Mouse (Mus musculus) embryonic stem cell, embryonic (primary cell): ENCODE data around the gene Dcp1b.

Source experiments
- CTCF ChIA-PET, 4 experiments: fragments of 300-600 bp in 2 of 4; fragments of 350-600 bp in 2 of 4; sonication (Branson Sonifier 250); formaldehyde crosslinking; loops; one replicate each; lab custom pipeline; 2022; ENCODE audit warnings: inconsistent platforms in 2 of 4; lab: Charles Lee
- POLR2A ChIA-PET, 4 experiments: fragments of 300-600 bp in 2 of 4; fragments of 350-600 bp in 2 of 4; sonication (Branson Sonifier 250); formaldehyde crosslinking; loops; one replicate each; lab custom pipeline; 2022; ENCODE audit warnings: antibody characterized with exemption in 4 of 4, inconsistent platforms in 1 of 4; lab: Charles Lee

Dcp1b gene

GRCm38 (mm10) chr6:119175078-119175853 lies at the start of gene Dcp1b:
Gene Dcp1b, plus strand, starts transcription at chr6:119175253.
- CTCF ChIA-PET: interaction anchor here (0.5 to 1.5 kb wide), 8 partner anchors 11 to 581 kb away, joined by 3 to 5 read pairs (median 4); no protein-coding TSS in a partner anchor
- POLR2A ChIA-PET: interaction anchor here (0.7 to 1.7 kb wide), 18 partner anchors 9 to 870 kb away, joined by 3 to 7 read pairs (median 3); no protein-coding TSS in a partner anchor

GRCm38 (mm10) chr6:119126991-119127390 lies 48.1 kb upstream of the Dcp1b start:
- CTCF ChIA-PET: no interaction called here
- POLR2A ChIA-PET: no interaction called here

- ChIA-PET CTCF (no interaction called here), POLR2A (interaction anchor here in 1 of 4 experiments (0.9 kb wide), 1 partner anchor 245 kb away, joined by 3 read pairs; no protein-coding TSS in a partner anchor)
Measured at GRCm38 (mm10) chr6:119128076-119128475, 47.0 kb upstream of the Dcp1b start.

GRCm38 (mm10) chr6:119128521-119128920 lies 46.5 kb upstream of the Dcp1b start:
- POLR2A ChIA-PET: interaction anchor here in 1 of 4 experiments (0.9 kb wide), 1 partner anchor 244 kb away, joined by 3 read pairs; no protein-coding TSS in a partner anchor
- CTCF ChIA-PET: no interaction called here

- ChIA-PET POLR2A (no interaction called here), CTCF (interaction anchor here in 2 of 4 experiments (0.7 to 1.2 kb wide), 2 partner anchors 218 to 219 kb away, joined by 4 read pairs; no protein-coding TSS in a partner anchor)
Measured at GRCm38 (mm10) chr6:119129664-119130063, 45.4 kb upstream of the Dcp1b start.

- ChIA-PET POLR2A (no interaction called here), CTCF (no interaction called here)
Measured at GRCm38 (mm10) chr6:119132111-119132735, 42.8 kb upstream of the Dcp1b start.

- POLR2A ChIA-PET: interaction anchor here in 1 of 4 experiments (0.7 kb wide), 1 partner anchor 20 kb away, joined by 3 read pairs; no protein-coding TSS in a partner anchor
- CTCF ChIA-PET: no interaction called here
Measured at GRCm38 (mm10) chr6:119132863-119133262, 42.2 kb upstream of the Dcp1b start.

- POLR2A ChIA-PET: no interaction called here
- CTCF ChIA-PET: no interaction called here
Measured at GRCm38 (mm10) chr6:119137768-119138167, 37.3 kb upstream of the Dcp1b start.

- POLR2A ChIA-PET: no interaction called here
- CTCF ChIA-PET: interaction anchor here in 2 of 4 experiments (0.6 to 0.8 kb wide), 2 partner anchors 187 to 305 kb away, joined by 4 to 5 read pairs; no protein-coding TSS in a partner anchor
Measured at GRCm38 (mm10) chr6:119139561-119139960, 35.5 kb upstream of the Dcp1b start.

GRCm38 (mm10) chr6:119145109-119145508 lies 29.9 kb upstream of the Dcp1b start:
- CTCF ChIA-PET: no interaction called here
- POLR2A ChIA-PET: interaction anchor here in 1 of 4 experiments (1.4 kb wide), 1 partner anchor 203 kb away, joined by 3 read pairs; no protein-coding TSS in a partner anchor

- CTCF ChIA-PET: no interaction called here
- POLR2A ChIA-PET: interaction anchor here in 1 of 4 experiments (0.5 kb wide), 1 partner anchor 229 kb away, joined by 4 read pairs; no protein-coding TSS in a partner anchor
Measured at GRCm38 (mm10) chr6:119165677-119166076, 9.4 kb upstream of the Dcp1b start.

- POLR2A ChIA-PET: interaction anchor here (0.7 to 1.7 kb wide), 20 partner anchors 9 to 869 kb away, joined by 3 to 7 read pairs (median 3); no protein-coding TSS in a partner anchor
- CTCF ChIA-PET: interaction anchor here (0.5 to 1.5 kb wide), 8 partner anchors 11 to 581 kb away, joined by 3 to 5 read pairs (median 4); no protein-coding TSS in a partner anchor
Measured at GRCm38 (mm10) chr6:119174307-119175074, 562 bp upstream of the Dcp1b start.

- ChIA-PET CTCF (interaction anchor here in 1 of 4 experiments (1.5 kb wide), 1 partner anchor 10 kb away, joined by 4 read pairs; no protein-coding TSS in a partner anchor), POLR2A (interaction anchor here in 2 of 4 experiments (1.2 to 1.7 kb wide), 2 partner anchors 18 to 23 kb away, joined by 4 to 7 read pairs; no protein-coding TSS in a partner anchor)
Measured at GRCm38 (mm10) chr6:119176103-119176502, 1.1 kb downstream of the Dcp1b start.

GRCm38 (mm10) chr6:119177101-119177500 lies 2.0 kb downstream of the Dcp1b start:
- CTCF ChIA-PET: no interaction called here
- POLR2A ChIA-PET: no interaction called here

- POLR2A ChIA-PET: interaction anchor here in 1 of 4 experiments (1.4 kb wide), 2 partner anchors 16 to 38 kb away, joined by 4 to 5 read pairs; partner anchors contain the start of gene Cacna1c
- CTCF ChIA-PET: interaction anchor here in 1 of 4 experiments (0.6 kb wide), 1 partner anchor 11 kb away, joined by 3 read pairs; no protein-coding TSS in a partner anchor
Measured at GRCm38 (mm10) chr6:119180188-119180587, 5.1 kb downstream of the Dcp1b start.

- CTCF ChIA-PET: no interaction called here
- POLR2A ChIA-PET: interaction anchor here in 1 of 4 experiments (2.5 kb wide), 1 partner anchor 11 kb away, joined by 9 read pairs; no protein-coding TSS in a partner anchor
Measured at GRCm38 (mm10) chr6:119182211-119182610, 7.2 kb downstream of the Dcp1b start.

GRCm38 (mm10) chr6:119183781-119184180 lies 8.7 kb downstream of the Dcp1b start:
- ChIA-PET POLR2A (interaction anchor here in 1 of 4 experiments (0.8 to 2.5 kb wide), 4 partner anchors 9 to 15 kb away, joined by 3 to 9 read pairs (median 4); partner anchors contain the start of genes Cacna1c and Dcp1b), CTCF (no interaction called here)

GRCm38 (mm10) chr6:119186658-119187057 lies 11.6 kb downstream of the Dcp1b start:
- POLR2A ChIA-PET: interaction anchor here in 1 of 4 experiments (0.7 to 1.9 kb wide), 2 partner anchors 10 to 714 kb away, joined by 3 to 4 read pairs; partner anchors contain the start of gene Cacna1c

More at GRCm38 (mm10) chr6:119186658-119187057, 11.6 kb downstream of the Dcp1b start:
- CTCF ChIA-PET: interaction anchor here in 3 of 4 experiments (0.6 to 1.7 kb wide), 4 partner anchors 11 to 1105 kb away, joined by 3 to 9 read pairs (median 4); partner anchors contain the start of gene Dcp1b (in 1 of the 3)
